Mouse (Mus musculus): ENCODE data around the gene Macrod2. TPM values are rescaled to one million over a fixed set of nuclear protein-coding genes. Genes with fewer than 3 reads are reported as not detected.

Macrod2 gene
- polyA plus RNA-seq, 1 experiment from 2014 or later = 35.0 TPM

DNA sequence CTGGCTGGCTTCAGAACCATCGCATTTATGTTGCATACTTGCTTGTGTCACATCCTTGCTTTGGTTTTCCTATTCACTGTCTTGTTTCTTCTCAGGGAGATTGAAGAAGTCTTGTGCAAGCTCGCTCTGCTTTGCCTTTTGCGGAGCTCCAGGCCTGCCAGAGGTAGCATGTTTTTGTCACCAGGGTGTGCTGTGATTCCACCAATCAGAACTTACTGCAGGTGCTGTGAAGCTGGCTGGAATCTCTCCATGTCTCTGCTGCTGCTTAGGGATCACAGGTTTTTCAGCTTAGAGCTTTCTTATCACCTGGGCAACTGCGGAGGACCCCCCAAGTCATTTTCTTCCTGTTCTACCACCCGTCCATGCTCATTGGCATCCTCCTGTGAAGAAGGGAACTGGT is 105.8 kb downstream of the Macrod2 start:
- Histone ChIP-seq H3K4me2 (no peak overlapping the region), H3K9ac (no peak overlapping the region), H3K27me3 (no peaks in the 10 kb centered on the region), H3K9me3 (no peaks in the 10 kb centered on the region), H3K36me3 (no peaks in the 10 kb centered on the region), H3K27ac (no peak overlapping the region), H3K4me3 (no peak overlapping the region), H3K4me1 (0 out of 2 replicates have a peak, but pooled peaks cover 3% of the 10 kb centered on the region)
- 21% methylated on average over 5 of the region's 5 CpGs for WGBS
- peak; percentile 76; the same call in 1 of the 2 replicates for ATAC-seq (ENCODE audit: borderline replicate concordance, extremely low read depth, low FRiP score, low TSS enrichment)

DNA sequence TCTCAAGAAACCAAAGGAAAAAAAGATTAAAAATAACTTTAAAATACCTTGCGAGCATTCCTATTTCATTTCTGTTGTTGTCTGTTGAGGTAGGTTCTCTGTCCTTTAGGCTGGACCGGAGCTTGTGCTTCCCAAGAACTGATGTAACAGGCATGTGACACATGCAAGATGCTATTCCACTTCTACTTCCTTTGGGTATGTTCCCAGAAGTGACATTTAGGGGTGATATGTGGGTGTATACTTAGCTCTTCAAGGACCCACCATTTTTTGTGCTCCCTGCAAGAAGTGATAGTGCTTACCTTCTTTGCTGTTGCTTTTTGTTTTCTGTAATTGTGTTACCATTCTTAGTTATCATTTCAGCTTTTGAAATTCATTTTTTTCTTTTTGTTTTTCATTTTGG is 126.4 kb downstream of the Macrod2 start:
- ATAC-seq (ENCODE audit: borderline replicate concordance, extremely low read depth, low FRiP score, low TSS enrichment) = no peak
- H3K9ac ChIP-seq = no peak overlapping the region
- 91% methylated on average over 2 of the region's 2 CpGs for WGBS
- H3K9me3 ChIP-seq = no peaks in the 10 kb centered on the region
- H3K4me1 ChIP-seq = no peaks in the 10 kb centered on the region
- H3K36me3 ChIP-seq = no peaks in the 10 kb centered on the region
- H3K4me2 ChIP-seq = no peak overlapping the region
- H3K4me3 ChIP-seq = no peak overlapping the region
- H3K27ac ChIP-seq = no peak overlapping the region
- H3K27me3 ChIP-seq = no peaks in the 10 kb centered on the region

DNA sequence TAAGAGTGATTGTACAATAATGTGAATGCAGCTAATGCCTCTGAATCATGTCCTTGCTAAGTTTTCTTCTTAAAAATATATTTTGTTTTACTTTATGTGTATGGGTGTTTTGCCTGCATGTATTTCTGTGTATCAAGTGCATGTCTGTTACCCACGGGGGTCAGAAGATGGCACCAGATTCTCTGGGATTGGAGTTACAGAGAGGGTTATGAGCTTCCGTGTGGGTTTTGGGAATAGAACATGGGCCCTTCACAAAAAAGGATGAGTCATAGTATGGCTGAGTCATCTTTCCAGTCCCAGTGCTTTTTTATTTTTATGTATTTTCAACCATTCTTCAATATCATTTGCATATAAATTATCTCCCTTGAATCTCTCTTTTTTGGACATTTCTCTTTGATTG is 135.1 kb downstream of the Macrod2 start:
- Histone ChIP-seq H3K4me1 (no peaks in the 10 kb centered on the region), H3K36me3 (no peaks in the 10 kb centered on the region), H3K27ac (no peak overlapping the region), H3K27me3 (no peaks in the 10 kb centered on the region), H3K9ac (no peak overlapping the region), H3K4me3 (no peak overlapping the region), H3K4me2 (no peak overlapping the region), H3K9me3 (no peaks in the 10 kb centered on the region)
- no peak for ATAC-seq (ENCODE audit: borderline replicate concordance, extremely low read depth, low FRiP score, low TSS enrichment)
- 74% methylated on average over 2 of the region's 2 CpGs for WGBS

DNA sequence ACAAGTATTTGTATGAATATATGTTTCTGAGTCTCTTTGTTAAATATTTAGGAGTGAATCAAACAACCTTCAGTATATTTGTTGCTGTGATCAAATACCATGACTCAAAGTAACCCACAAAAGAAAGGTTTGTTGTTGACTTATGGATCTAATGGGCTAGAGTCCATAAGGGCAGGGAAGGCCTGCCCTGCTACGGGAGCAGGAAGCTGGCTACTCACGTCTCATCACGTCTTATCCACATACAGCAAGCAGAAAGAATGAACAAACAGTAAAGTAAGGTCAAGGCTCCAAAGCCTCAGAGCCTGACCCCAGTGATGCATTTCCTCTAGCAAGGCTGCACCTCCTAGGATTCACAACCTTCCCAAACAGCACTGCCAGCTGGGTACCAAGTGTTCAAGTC is 136.9 kb downstream of the Macrod2 start:
- Histone ChIP-seq H3K36me3 (no peaks in the 10 kb centered on the region), H3K4me1 (peaks cover 3% of the 10 kb centered on the region; the same call in 1 of the 2 replicates), H3K4me3 (no peak overlapping the region), H3K9ac (no peak overlapping the region), H3K27ac (no peak overlapping the region), H3K9me3 (no peaks in the 10 kb centered on the region), H3K27me3 (no peaks in the 10 kb centered on the region), H3K4me2 (no peak overlapping the region)
- WGBS = 42% methylated on average over 3 of the region's 3 CpGs
- no peak for ATAC-seq (ENCODE audit: borderline replicate concordance, extremely low read depth, low FRiP score, low TSS enrichment)

DNA sequence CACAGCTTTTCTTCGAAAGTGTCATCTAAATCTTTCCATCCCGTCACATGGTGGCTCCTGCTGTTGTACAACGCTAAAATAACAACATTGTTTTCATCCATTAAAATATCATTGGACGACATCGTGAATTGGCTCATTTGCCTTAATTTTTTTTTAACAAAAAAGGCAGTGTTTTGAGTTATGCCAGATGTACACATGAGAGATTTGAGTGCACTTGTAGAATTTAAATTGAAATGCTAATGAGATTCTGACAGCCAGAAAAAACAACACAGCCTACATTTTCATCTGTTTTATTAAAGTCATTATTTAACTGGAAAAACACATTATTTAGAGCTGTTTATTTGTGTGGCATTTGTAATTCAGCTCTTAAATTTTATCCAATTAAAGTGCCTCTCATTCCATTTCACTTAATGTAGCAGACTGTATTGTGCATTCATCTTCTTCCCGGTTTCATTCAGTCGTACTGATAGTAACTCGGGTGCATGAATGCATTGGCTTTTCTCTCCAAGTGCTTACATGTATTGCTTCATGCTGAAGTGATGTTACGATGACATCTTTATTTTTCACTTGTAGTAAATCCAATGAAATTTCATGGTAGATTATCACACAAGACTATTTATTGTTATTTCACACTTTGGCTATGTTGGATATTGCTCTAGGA is 137.9 kb downstream of the Macrod2 start:
- no peaks in the 10 kb centered on the region for H3K9me3 ChIP-seq
- H3K36me3 ChIP-seq = no peaks in the 10 kb centered on the region
- WGBS = 81% methylated on average over 9 of the region's 9 CpGs
- H3K9ac ChIP-seq = no peak overlapping the region
- no peaks in the 10 kb centered on the region for H3K27me3 ChIP-seq
- H3K4me3 ChIP-seq = no peak overlapping the region
- no peak overlapping the region for H3K4me2 ChIP-seq
- H3K4me1 ChIP-seq = peaks cover 3% of the 10 kb centered on the region; the same call in 1 of the 2 replicates
- no peak overlapping the region for H3K27ac ChIP-seq
- no peak for ATAC-seq (ENCODE audit: borderline replicate concordance, extremely low read depth, low FRiP score, low TSS enrichment)

DNA sequence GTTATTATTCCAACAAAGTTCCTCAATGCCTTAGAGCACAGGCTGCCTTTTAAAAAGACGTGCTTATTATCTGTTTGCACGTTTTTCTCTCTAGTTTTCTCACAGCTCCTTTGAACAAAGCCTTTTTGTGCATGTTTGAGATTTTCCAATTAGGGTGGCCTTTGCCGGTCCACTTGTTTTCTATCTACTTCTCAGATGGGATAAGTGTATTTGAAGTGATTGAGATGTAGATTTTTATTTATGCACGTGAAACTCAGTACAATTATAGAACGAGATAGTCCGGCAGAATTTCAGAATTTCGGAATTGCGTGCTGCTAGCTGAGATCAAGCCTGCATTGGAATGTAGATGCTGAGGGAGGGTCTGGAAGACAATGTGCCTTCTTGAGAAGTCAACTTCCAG is 138.5 kb downstream of the Macrod2 start:
- peaks cover 3% of the 10 kb centered on the region; the same call in 1 of the 2 replicates for H3K4me1 ChIP-seq
- no peak overlapping the region for H3K4me2 ChIP-seq
- 76% methylated on average over 8 of the region's 8 CpGs for WGBS
- H3K36me3 ChIP-seq = no peaks in the 10 kb centered on the region
- no peaks in the 10 kb centered on the region for H3K27me3 ChIP-seq
- no peak for ATAC-seq (ENCODE audit: borderline replicate concordance, extremely low read depth, low FRiP score, low TSS enrichment)
- no peak overlapping the region for H3K9ac ChIP-seq
- no peaks in the 10 kb centered on the region for H3K9me3 ChIP-seq
- no peak overlapping the region for H3K4me3 ChIP-seq
- no peak overlapping the region for H3K27ac ChIP-seq

DNA sequence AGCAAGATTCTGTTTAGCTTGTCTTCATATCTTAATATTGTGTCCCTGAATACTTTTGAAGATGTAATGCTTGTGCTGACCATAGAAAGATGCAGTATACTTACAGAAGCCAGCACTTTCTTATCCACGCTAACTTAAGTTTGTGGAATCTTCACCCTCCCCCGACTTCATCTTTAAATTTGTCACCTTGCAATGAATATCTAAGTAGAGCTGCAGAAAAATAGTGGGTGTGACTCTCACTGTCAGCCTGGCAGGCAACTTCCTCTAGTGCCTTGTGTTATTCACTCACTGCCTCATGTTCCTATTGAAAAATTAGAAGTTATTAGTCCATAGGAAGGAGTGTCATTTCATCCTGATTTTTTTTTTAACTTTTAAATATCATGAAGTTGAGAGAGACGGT is 139.5 kb downstream of the Macrod2 start:
- H3K9me3 ChIP-seq = no peaks in the 10 kb centered on the region
- ATAC-seq (ENCODE audit: borderline replicate concordance, extremely low read depth, low FRiP score, low TSS enrichment) = no peak
- H3K4me2 ChIP-seq = no peak overlapping the region
- H3K4me3 ChIP-seq = no peak overlapping the region
- H3K4me1 ChIP-seq = peaks cover 3% of the 10 kb centered on the region; the same call in 1 of the 2 replicates
- WGBS = 76% methylated on average over 3 of the region's 3 CpGs
- H3K27ac ChIP-seq = no peak overlapping the region
- H3K27me3 ChIP-seq = no peaks in the 10 kb centered on the region
- H3K36me3 ChIP-seq = no peaks in the 10 kb centered on the region
- H3K9ac ChIP-seq = no peak overlapping the region

DNA sequence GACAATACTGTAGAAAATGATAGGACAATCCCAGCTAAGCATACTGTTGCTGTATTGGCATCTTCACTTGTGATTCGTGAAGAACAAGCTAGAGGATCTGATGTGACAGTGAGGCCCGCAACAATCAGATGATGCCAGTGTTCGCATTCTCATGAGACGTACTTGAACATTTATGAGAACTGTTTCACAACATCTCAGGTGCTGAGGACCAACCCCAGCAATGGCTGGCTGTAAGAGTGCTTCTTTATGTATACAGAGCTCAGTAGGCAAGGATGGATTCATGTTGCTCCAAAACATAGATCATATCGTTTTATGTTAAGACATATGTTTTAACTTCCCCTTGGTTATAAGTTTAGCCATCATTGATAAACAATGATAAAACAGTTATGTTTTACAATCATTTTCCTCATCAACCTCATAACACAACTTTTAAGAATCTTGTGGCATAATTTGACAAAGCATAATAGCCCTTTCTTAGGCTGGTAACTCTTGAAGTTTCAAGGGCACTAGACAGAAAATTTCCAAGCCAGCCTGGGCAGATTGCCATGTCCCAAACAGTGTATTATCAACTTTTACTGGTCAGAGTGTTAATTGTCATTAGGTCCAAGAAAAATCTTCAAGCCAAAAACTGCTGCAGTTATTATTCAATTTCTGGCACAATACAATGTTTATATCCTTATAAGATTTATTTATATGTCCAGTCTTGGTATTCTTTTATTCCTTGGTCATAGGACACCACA is 140.9 kb downstream of the Macrod2 start:
- Histone ChIP-seq H3K9me3 (no peaks in the 10 kb centered on the region), H3K4me1 (peaks cover 3% of the 10 kb centered on the region; the same call in 1 of the 2 replicates), H3K36me3 (no peaks in the 10 kb centered on the region), H3K4me2 (no peak overlapping the region), H3K4me3 (no peak overlapping the region), H3K27me3 (no peaks in the 10 kb centered on the region), H3K9ac (no peak overlapping the region), H3K27ac (no peak overlapping the region)
- no peak for ATAC-seq (ENCODE audit: borderline replicate concordance, extremely low read depth, low FRiP score, low TSS enrichment)
- WGBS = 72% methylated on average over 5 of the region's 5 CpGs

DNA sequence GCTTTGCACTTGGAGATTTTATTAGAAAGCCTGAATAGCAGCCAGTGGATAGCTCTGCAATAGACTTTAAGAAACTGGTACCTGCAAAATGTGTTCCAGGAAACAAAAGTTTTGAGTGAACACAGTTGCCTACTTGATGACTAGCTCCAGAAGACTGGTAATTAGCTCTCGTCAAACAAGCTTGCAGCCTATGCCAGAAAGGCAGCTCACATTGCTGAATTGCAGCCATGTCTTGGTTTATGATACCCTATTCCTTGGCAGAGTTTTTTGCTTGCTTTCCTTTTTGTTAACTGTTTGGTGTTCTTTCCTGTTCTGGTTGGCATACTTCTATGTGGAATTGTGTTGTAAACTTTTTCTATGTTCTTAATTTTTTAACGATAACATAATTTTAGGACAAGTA is 154.2 kb downstream of the Macrod2 start:
- no peak for ATAC-seq (ENCODE audit: borderline replicate concordance, extremely low read depth, low FRiP score, low TSS enrichment)
- WGBS = 75% methylated on average over 2 of the region's 2 CpGs

DNA sequence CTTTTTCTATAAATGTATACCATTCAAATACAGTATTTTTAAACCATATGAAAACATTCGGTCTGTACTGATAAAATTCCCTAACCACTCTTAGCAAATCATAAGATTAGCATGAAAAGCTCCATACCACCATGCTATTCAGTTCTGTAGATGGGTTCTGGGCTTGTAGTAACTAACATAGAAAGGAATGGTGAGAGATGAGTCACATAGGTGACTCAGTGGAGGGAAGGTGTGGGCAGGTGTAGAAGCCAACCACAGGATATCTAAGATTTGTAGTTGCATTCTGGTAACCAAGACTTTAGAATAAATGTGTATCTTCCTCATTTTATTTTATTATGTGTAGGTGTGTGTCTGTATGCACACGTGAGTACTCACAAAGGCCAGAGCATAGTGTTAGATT is 166.3 kb downstream of the Macrod2 start:
- Histone ChIP-seq H3K36me3 (no peaks in the 10 kb centered on the region), H3K4me2 (no peak overlapping the region), H3K9me3 (no peaks in the 10 kb centered on the region), H3K4me1 (no peaks in the 10 kb centered on the region), H3K9ac (no peak overlapping the region), H3K27me3 (no peaks in the 10 kb centered on the region), H3K4me3 (no peak overlapping the region), H3K27ac (no peak overlapping the region)
- no peak for ATAC-seq (ENCODE audit: borderline replicate concordance, extremely low read depth, low FRiP score, low TSS enrichment)
- WGBS = 82% methylated on average over 2 of the region's 2 CpGs

More for the DNA sequence above, 154.2 kb downstream of the Macrod2 start:
- no peaks in the 10 kb centered on the region for H3K27me3 ChIP-seq
- H3K4me3 ChIP-seq = no peak overlapping the region
- no peak overlapping the region for H3K4me2 ChIP-seq
- no peaks in the 10 kb centered on the region for H3K4me1 ChIP-seq
- H3K9ac ChIP-seq = no peak overlapping the region
- no peaks in the 10 kb centered on the region for H3K9me3 ChIP-seq
- H3K27ac ChIP-seq = no peak overlapping the region
- no peaks in the 10 kb centered on the region for H3K36me3 ChIP-seq

DNA sequence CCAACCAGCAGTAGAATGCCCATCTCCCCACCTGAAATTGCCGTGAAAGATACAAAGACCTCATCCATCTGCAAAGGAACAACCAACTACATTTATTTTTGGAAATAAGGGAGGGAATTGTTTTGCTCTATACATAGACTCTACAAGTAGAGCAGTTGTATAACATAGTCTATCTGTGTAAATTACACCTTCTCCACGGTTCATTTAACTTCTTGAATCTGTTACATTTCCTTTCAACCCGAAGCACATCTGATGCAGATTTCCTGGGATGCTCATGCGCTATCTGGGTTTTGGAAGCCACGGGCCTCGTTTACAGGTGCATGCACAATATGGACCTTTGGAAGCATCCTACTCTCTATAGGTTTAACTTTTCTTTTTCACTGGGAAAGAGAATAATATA is 175.8 kb downstream of the Macrod2 start:
- Histone ChIP-seq H3K9me3 (no peaks in the 10 kb centered on the region), H3K27me3 (no peaks in the 10 kb centered on the region), H3K36me3 (no peaks in the 10 kb centered on the region), H3K27ac (no peak overlapping the region), H3K9ac (no peak overlapping the region), H3K4me3 (no peak overlapping the region), H3K4me1 (no peaks in the 10 kb centered on the region), H3K4me2 (no peak overlapping the region)
- 83% methylated on average over 6 of the region's 6 CpGs for WGBS
- ATAC-seq (ENCODE audit: borderline replicate concordance, extremely low read depth, low FRiP score, low TSS enrichment) = no peak

DNA sequence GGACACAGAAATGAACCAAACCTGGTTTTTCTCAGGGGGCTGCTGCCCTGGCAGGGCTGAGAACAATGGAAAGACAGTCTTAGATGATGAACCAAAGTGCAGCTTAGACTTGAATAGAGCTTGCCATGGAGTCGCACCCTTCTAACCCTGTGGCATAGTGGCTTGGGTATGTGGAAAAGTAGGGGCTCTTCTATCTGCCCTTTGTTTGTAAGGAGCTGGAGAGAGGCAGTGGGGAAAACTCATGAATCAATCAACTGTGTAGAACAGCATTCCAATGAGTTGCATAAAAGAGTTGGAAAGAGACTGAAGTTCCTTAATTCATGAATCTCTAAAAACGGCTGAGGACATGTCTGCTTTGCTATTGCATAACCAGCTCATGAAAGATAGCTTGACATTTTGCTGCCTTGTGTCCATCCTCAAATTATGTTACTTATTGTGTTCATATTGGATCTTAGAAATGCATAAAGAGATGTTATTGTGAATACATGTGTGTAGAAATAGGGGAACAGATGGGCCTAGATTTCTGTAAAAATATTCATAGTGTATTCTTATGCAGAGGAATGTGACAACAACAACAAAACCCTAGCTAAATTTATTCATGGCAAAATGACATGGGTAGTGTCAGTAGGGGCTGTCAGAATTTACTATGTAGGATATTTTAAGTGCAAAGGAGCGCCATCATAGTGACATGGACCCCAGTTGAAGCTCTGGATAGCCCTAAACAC is 197.6 kb downstream of the Macrod2 start:
- 63% methylated on average over 3 of the region's 3 CpGs for WGBS
- Histone ChIP-seq H3K9ac (no peak overlapping the region), H3K4me3 (no peak overlapping the region), H3K27ac (no peak overlapping the region), H3K9me3 (no peaks in the 10 kb centered on the region), H3K36me3 (no peaks in the 10 kb centered on the region), H3K27me3 (no peaks in the 10 kb centered on the region), H3K4me2 (no peak overlapping the region), H3K4me1 (no peaks in the 10 kb centered on the region)
- no peak for ATAC-seq (ENCODE audit: borderline replicate concordance, extremely low read depth, low FRiP score, low TSS enrichment)
